Mouse (Mus musculus) brain, embryonic 18.5 days (tissue): Measurements from ENCODE around the gene Gm44596.
"Not testable (repeated sequence)": the region's sequence is repeated elsewhere in the genome, so short reads cannot be mapped to it uniquely, and the experiment has no call there.

Source experiments
- DNase-seq: peaks from one replicate; pipeline ENCODE4 v3.0.0-alpha.2; 2012; ENCODE audit warnings: low read depth, low spot score

The Gm44596 gene

GRCm38 (mm10) chr6:128380594-128381167, 5.4 kb downstream of the Gm44596 start:
- DNase-seq, result not testable (repeated sequence)

GRCm38 (mm10) chr6:128381254-128381653, 6.0 kb downstream of the Gm44596 start:
- DNase-seq, result no peak

GRCm38 (mm10) chr6:128383752-128384151, 8.4 kb downstream of the Gm44596 start:
- DNase-seq, result no peak

- no peak for DNase-seq
These were observed 9.7 kb downstream of the Gm44596 start for GRCm38 (mm10) chr6:128385026-128385425.

GRCm38 (mm10) chr6:128389185-128389584, 13.9 kb downstream of the Gm44596 start:
- DNase-seq, result no peak

- DNase-seq, result no peak
These were observed 15.4 kb downstream of the Gm44596 start for GRCm38 (mm10) chr6:128390683-128391082.

- no peak for DNase-seq
These were observed 22.4 kb downstream of the Gm44596 start for GRCm38 (mm10) chr6:128397574-128398261.

GRCm38 (mm10) chr6:128398996-128399395, 23.7 kb downstream of the Gm44596 start, which contains the start of gene Nrip2:
Nrip2 (plus strand) TSS chr6:128399296.
- no peak for DNase-seq

- DNase-seq, result peak; percentile 42
These were observed 24.3 kb downstream of the Gm44596 start for GRCm38 (mm10) chr6:128399421-128400185.

- no peak for DNase-seq
These were observed 29.4 kb downstream of the Gm44596 start for GRCm38 (mm10) chr6:128404708-128405107.

GRCm38 (mm10) chr6:128408544-128409125, 33.3 kb downstream of the Gm44596 start:
- no peak for DNase-seq

- DNase-seq, result no peak
These were observed 35.0 kb downstream of the Gm44596 start for GRCm38 (mm10) chr6:128410305-128410704.

- DNase-seq, result peak; percentile 30
These were observed 35.8 kb downstream of the Gm44596 start for GRCm38 (mm10) chr6:128411115-128411514.

- DNase-seq, result no peak
These were observed 40.9 kb downstream of the Gm44596 start for GRCm38 (mm10) chr6:128416169-128416568.

- no peak for DNase-seq
These were observed 42.8 kb downstream of the Gm44596 start for GRCm38 (mm10) chr6:128418076-128418475.

- no peak for DNase-seq
These were observed 45.7 kb downstream of the Gm44596 start for GRCm38 (mm10) chr6:128421036-128421435.

- no peak for DNase-seq
These were observed 46.2 kb downstream of the Gm44596 start for GRCm38 (mm10) chr6:128421480-128421879.

GRCm38 (mm10) chr6:128423496-128424268, 48.4 kb downstream of the Gm44596 start:
- peak; percentile 6 for DNase-seq

- peak; percentile 94 for DNase-seq
These were observed 49.1 kb downstream of the Gm44596 start, which contains the start of gene Itfg2 for GRCm38 (mm10) chr6:128424269-128425019. Itfg2 (minus strand) TSS chr6:128424931.

- no peak for DNase-seq
These were observed 49.7 kb downstream of the Gm44596 start for GRCm38 (mm10) chr6:128425046-128425445.

- DNase-seq, result no peak
These were observed 52.3 kb downstream of the Gm44596 start for GRCm38 (mm10) chr6:128427571-128427970.
